Mouse (Mus musculus): ENCODE results near the gene Kif5c.

Kif5c gene

GRCm38 (mm10) chr2:49676020-49676419 is 56.9 kb downstream of the Kif5c start:
- DNase-seq, result no peak

GRCm38 (mm10) chr2:49678386-49678785 is 59.3 kb downstream of the Kif5c start:
- DNase-seq, result no peak

GRCm38 (mm10) chr2:49679135-49679964 is 60.3 kb downstream of the Kif5c start:
- no peak for DNase-seq

- DNase-seq, result no peak
Observed at GRCm38 (mm10) chr2:49682754-49683153, 63.7 kb downstream of the Kif5c start.

- DNase-seq, result no peak
Observed at GRCm38 (mm10) chr2:49684808-49685207, 65.7 kb downstream of the Kif5c start.

- no peak for DNase-seq
Observed at GRCm38 (mm10) chr2:49690421-49690826, 71.3 kb downstream of the Kif5c start.

- DNase-seq, result no peak
Observed at GRCm38 (mm10) chr2:49691441-49691840, 72.3 kb downstream of the Kif5c start.

GRCm38 (mm10) chr2:49694727-49695126 is 75.6 kb downstream of the Kif5c start:
- DNase-seq, result no peak

GRCm38 (mm10) chr2:49695461-49695860 is 76.4 kb downstream of the Kif5c start:
- no peak for DNase-seq

- DNase-seq, result no peak
Observed at GRCm38 (mm10) chr2:49698851-49699250, 79.8 kb downstream of the Kif5c start.

GRCm38 (mm10) chr2:49700176-49700971 is 81.3 kb downstream of the Kif5c start:
- no peak for DNase-seq

- DNase-seq, result no peak
Observed at GRCm38 (mm10) chr2:49710223-49710622, 91.1 kb downstream of the Kif5c start.

- DNase-seq, result no peak
Observed at GRCm38 (mm10) chr2:49711693-49712092, 92.6 kb downstream of the Kif5c start.

GRCm38 (mm10) chr2:49712336-49712887 is 93.3 kb downstream of the Kif5c start:
- DNase-seq, result no peak

GRCm38 (mm10) chr2:49716490-49716889 is 97.4 kb downstream of the Kif5c start:
- no peak for DNase-seq

GRCm38 (mm10) chr2:49717437-49718116 is 98.5 kb downstream of the Kif5c start:
- no peak for DNase-seq

- DNase-seq, result no peak
Observed at GRCm38 (mm10) chr2:49718492-49718891, 99.4 kb downstream of the Kif5c start.

- no peak for DNase-seq
Observed at GRCm38 (mm10) chr2:49718935-49719850, 100.1 kb downstream of the Kif5c start.

- DNase-seq, result no peak
Observed at GRCm38 (mm10) chr2:49719854-49720253, 100.8 kb downstream of the Kif5c start.

- no peak for DNase-seq
Observed at GRCm38 (mm10) chr2:49720343-49720742, 101.2 kb downstream of the Kif5c start.

- no peak for DNase-seq
Observed at GRCm38 (mm10) chr2:49722331-49722730, 103.2 kb downstream of the Kif5c start.

GRCm38 (mm10) chr2:49722983-49723382 is 103.9 kb downstream of the Kif5c start:
- no peak for DNase-seq

All from lung, postnatal 4 days (tissue).